Mouse (Mus musculus) MEL (cell line): ENCODE data around the gene Cecr2.

ENCODE experiments used
- BHLHE40 ChIP-seq: IDR thresholded peaks from 2 replicates; pipeline ENCODE4 v1.6.1; 2012; ENCODE audit warnings: low read depth, mild to moderate bottlenecking, inconsistent platforms, low read length, improper control_type of control experiment, borderline replicate concordance
- CHD1 ChIP-seq: IDR thresholded peaks from 2 replicates; pipeline ENCODE4 v1.6.1; 2012; ENCODE audit warnings: low read depth, mild to moderate bottlenecking, inconsistent platforms, low read length, improper control_type of control experiment
- CTCF ChIP-seq, 3 experiments: IDR thresholded peaks in 2 of 3; conservative IDR thresholded peaks in 1 of 3; 2 replicates each; pipeline ENCODE4 v1.5.1; 2011 to 2012; ENCODE audit warnings: low read length in 3 of 3, low read depth in 2 of 3, mild to moderate bottlenecking in 2 of 3, improper control_type of control experiment in 1 of 3, inconsistent platforms in 1 of 3, mixed read lengths in 1 of 3, moderate library complexity in 1 of 3; ENCODE audit not compliant: control insufficient read depth in 1 of 3, insufficient read depth in 1 of 3, poor library complexity in 1 of 3, severe bottlenecking in 1 of 3
- EP300 ChIP-seq, 2 experiments: IDR thresholded peaks; 2 replicates each; pipeline ENCODE4 v1.6.1; 2011; ENCODE audit warnings: improper control_type of control experiment in 2 of 2, low read length in 2 of 2, low read depth in 1 of 2, mild to moderate bottlenecking in 1 of 2
- GABPA ChIP-seq: IDR thresholded peaks from 2 replicates; pipeline ENCODE4 v1.6.1; 2012; ENCODE audit warnings: low read depth, mild to moderate bottlenecking, inconsistent platforms, low read length, improper control_type of control experiment, moderate library complexity
- GATA1 ChIP-seq: IDR thresholded peaks from 2 replicates; pipeline ENCODE4 v1.6.1; 2011; ENCODE audit warnings: low read depth, low read length, improper control_type of control experiment
- MAX ChIP-seq: IDR thresholded peaks from 2 replicates; pipeline ENCODE4 v1.6.1; 2011; ENCODE audit warnings: low read length, improper control_type of control experiment
- POLR2A ChIP-seq, 2 experiments: IDR thresholded peaks; 2 replicates each; pipeline ENCODE4 v1.6.1; 2011 to 2012; ENCODE audit warnings: low read length in 2 of 2, mild to moderate bottlenecking in 2 of 2, control low read depth in 1 of 2, improper control_type of control experiment in 1 of 2, low read depth in 1 of 2, moderate library complexity in 1 of 2; ENCODE audit not compliant: control insufficient read depth in 1 of 2, insufficient read depth in 1 of 2, poor library complexity in 1 of 2
- TCF12 ChIP-seq: IDR thresholded peaks from 2 replicates; pipeline ENCODE4 v1.6.1; 2014; ENCODE audit warnings: low read depth, mild to moderate bottlenecking, inconsistent platforms, low read length, improper control_type of control experiment, moderate library complexity
- USF2 ChIP-seq, 2 experiments: IDR thresholded peaks; 2 replicates each; pipeline ENCODE4 v1.6.1; 2011 to 2012; ENCODE audit warnings: improper control_type of control experiment in 2 of 2, low read length in 2 of 2, borderline replicate concordance in 1 of 2, inconsistent platforms in 1 of 2, low read depth in 1 of 2, mild to moderate bottlenecking in 1 of 2; ENCODE audit not compliant: insufficient read depth in 1 of 2
- ZC3H11A ChIP-seq: IDR thresholded peaks from 2 replicates; pipeline ENCODE4 v1.6.1; 2012; ENCODE audit warnings: low read depth, mild to moderate bottlenecking, inconsistent platforms, low read length, improper control_type of control experiment

GRCm38 (mm10) chr6:120807738-120808081 lies 141.5 kb downstream of the Cecr2 start:
- TF ChIP-seq CTCF (IDR thresholded peaks at IDR 0.05 in 2 of 3, conservative IDR thresholded peaks at IDR 0.05 in 1 of 3; ENCODE audit: control insufficient read depth in 1 of 3, insufficient read depth in 1 of 3, low read depth in 2 of 3, low read length in 3 of 3, poor library complexity in 1 of 3, severe bottlenecking in 1 of 3) (no peak), TCF12 (no peak), POLR2A (IDR thresholded peaks at IDR 0.05; ENCODE audit: control insufficient read depth in 1 of 2, insufficient read depth in 1 of 2, low read depth in 1 of 2, low read length in 2 of 2, poor library complexity in 1 of 2) (no peak), ZC3H11A (no peak), GABPA (no peak), EP300 (IDR thresholded peaks at IDR 0.05; ENCODE audit: low read depth in 1 of 2, low read length in 2 of 2) (no peak), GATA1 (no peak), CHD1 (no peak), BHLHE40 (no peak), USF2 (IDR thresholded peaks at IDR 0.05; ENCODE audit: borderline replicate concordance in 1 of 2, insufficient read depth in 1 of 2, low read depth in 1 of 2, low read length in 2 of 2) (no peak), MAX (no peak)
